Mouse (Mus musculus) kidney, embryonic 14.5 days (tissue): ENCODE data around the gene Ccdc13. TPM values are rescaled to one million over a fixed set of nuclear protein-coding genes. Genes with fewer than 3 reads are reported as not detected.

Experiments
- ATAC-seq: fragments of 200-750 bp; cut with Nextera tagmentation; 2 replicates; pipeline ENCODE4 v1.8.0; 2017; ENCODE audit warnings: moderate number of reproducible peaks, mild to moderate bottlenecking, moderate TSS enrichment, moderate library complexity; ENCODE audit not compliant: low FRiP score, low TSS enrichment
- H3K27ac ChIP-seq: fragments of 300-500 bp; sonication (generic); 2 replicates; pipeline ENCODE4 v1.5.1; 2014; ENCODE audit warnings: low read depth, mild to moderate bottlenecking, low read length, moderate library complexity, mixed read lengths
- H3K27me3 ChIP-seq: fragments of 300-500 bp; sonication (generic); 2 replicates; pipeline ENCODE4 v1.6.1; 2014; ENCODE audit warnings: mild to moderate bottlenecking, low read length; ENCODE audit not compliant: control insufficient read depth, insufficient read depth
- H3K36me3 ChIP-seq: fragments of 300-500 bp; sonication (generic); 2 replicates; pipeline ENCODE4 v1.6.1; 2014; ENCODE audit warnings: low read length, mixed read lengths; ENCODE audit not compliant: control insufficient read depth, insufficient read depth
- H3K4me1 ChIP-seq: fragments of 300-500 bp; sonication (generic); 2 replicates; pipeline ENCODE4 v1.6.1; 2014; ENCODE audit warnings: low read length, mixed read lengths; ENCODE audit not compliant: control insufficient read depth, insufficient read depth
- H3K4me2 ChIP-seq: fragments of 300-500 bp; sonication (generic); replicated peaks from 2 replicates; pipeline ENCODE4 v1.6.1; 2014; ENCODE audit warnings: low read depth, mild to moderate bottlenecking, low read length
- H3K4me3 ChIP-seq: fragments of 300-500 bp; sonication (generic); 2 replicates; pipeline ENCODE4 v1.5.1; 2014; ENCODE audit warnings: mild to moderate bottlenecking, low read length
- H3K9ac ChIP-seq: fragments of 300-500 bp; sonication (generic); 2 replicates; pipeline ENCODE4 v1.6.1; 2014; ENCODE audit warnings: low read depth, mild to moderate bottlenecking, low read length, moderate library complexity
- H3K9me3 ChIP-seq: fragments of 300-500 bp; sonication (generic); 2 replicates; pipeline ENCODE4 v1.6.1; 2016; ENCODE audit warnings: low read length; ENCODE audit not compliant: control insufficient read depth
- WGBS: fragments of 180-500 bp; shearing (Covaris S2); extraction: QIAGEN DNeasy Blood & Tissue Kit; methylation state at CpG from one replicate; pipeline ENCODE4 v1.1.7; 2014; 5-methylcytosine and 5-hydroxymethylcytosine counted together
- polyA plus RNA-seq: library from polyadenylated mRNA; unstranded; fragments of >200 nt; fragmentation: Nextera tagmentation; extraction: Ambion mirVana; gene quantifications from 2 replicates; pipeline ENCODE4 v1.2.1, GENCODE M21; 2014

The Ccdc13 gene
- polyA plus RNA-seq, 1 experiment from 2014 or later: 0.16 TPM

GRCm38 (mm10) chr9:121798887-121799520 is 40.3 kb downstream of the Ccdc13 start:
- 55% methylated on average over 5 of the region's 6 CpGs for WGBS
- Histone ChIP-seq H3K4me1 (no peaks in the 10 kb centered on the region), H3K9me3 (no peaks in the 10 kb centered on the region), H3K9ac (no peak overlapping the region), H3K4me3 (no peak overlapping the region), H3K36me3 (no peaks in the 10 kb centered on the region), H3K4me2 (no peak overlapping the region), H3K27ac (no peak overlapping the region), H3K27me3 (no peaks in the 10 kb centered on the region)
- ATAC-seq: no peak

GRCm38 (mm10) chr9:121797722-121798121 is 41.5 kb downstream of the Ccdc13 start:
- H3K9ac ChIP-seq: no peak overlapping the region
- no peak for ATAC-seq
- no peak overlapping the region for H3K27ac ChIP-seq
- H3K4me1 ChIP-seq: no peaks in the 10 kb centered on the region
- peak overlapping the region; percentile 15; the same call in 1 of the 2 replicates for H3K4me2 ChIP-seq
- H3K9me3 ChIP-seq: no peaks in the 10 kb centered on the region
- no peaks in the 10 kb centered on the region for H3K27me3 ChIP-seq
- 13% methylated on average over 12 of the region's 12 CpGs for WGBS
- no peaks in the 10 kb centered on the region for H3K36me3 ChIP-seq
- no peak overlapping the region for H3K4me3 ChIP-seq

DNA sequence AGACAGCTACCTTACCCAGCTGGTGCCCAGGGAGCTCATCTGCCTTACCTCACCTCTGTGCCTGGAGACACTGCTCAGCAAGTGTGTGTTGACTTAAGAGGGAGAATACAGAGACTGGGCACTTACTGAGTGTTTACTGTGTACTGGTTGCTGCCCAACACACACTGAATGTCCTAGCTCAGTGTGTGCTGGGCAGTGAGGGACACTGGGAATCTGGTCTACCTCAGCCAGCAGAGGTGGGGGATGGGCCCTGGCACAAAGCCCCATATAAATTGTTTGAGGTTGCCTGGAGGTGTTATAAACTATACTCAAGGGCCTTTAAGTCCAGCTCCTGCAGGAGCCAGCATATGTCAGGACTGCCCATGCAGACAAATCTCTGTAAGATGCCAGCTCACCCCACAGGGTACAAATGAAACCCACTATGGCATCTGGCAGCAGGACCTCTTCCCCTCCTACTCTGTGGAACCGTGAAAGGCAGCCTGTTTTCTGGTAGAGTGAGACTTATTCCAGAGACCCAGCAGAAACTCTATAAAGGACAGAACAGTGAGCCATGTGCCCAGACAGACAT is 44.2 kb downstream of the Ccdc13 start:
- Histone ChIP-seq H3K9me3 (no peaks in the 10 kb centered on the region), H3K4me1 (peaks cover 11% of the 10 kb centered on the region), H3K4me3 (no peak overlapping the region), H3K27me3 (no peaks in the 10 kb centered on the region), H3K9ac (no peak overlapping the region), H3K36me3 (no peaks in the 10 kb centered on the region), H3K4me2 (no peak overlapping the region), H3K27ac (no peak overlapping the region)
- ATAC-seq: no peak
- WGBS: 52% methylated on average over 1 of the region's 1 CpGs

- ATAC-seq: peak; percentile 48
- Histone ChIP-seq H3K9me3 (no peaks in the 10 kb centered on the region), H3K27me3 (no peaks in the 10 kb centered on the region), H3K9ac (no peak within 1 kb of the TSS), H3K4me2 (no peak within 1 kb of the TSS), H3K4me3 (no peak within 1 kb of the TSS), H3K4me1 (peaks cover 11% of the 10 kb centered on the region), H3K27ac (no peak within 1 kb of the TSS), H3K36me3 (no peaks in the 10 kb centered on the region)
- 36% methylated on average over 23 of the region's 24 CpGs for WGBS
Observed at GRCm38 (mm10) chr9:121791757-121792521, 47.3 kb downstream of the Ccdc13 start, which contains the start of gene Hhatl. TSS of gene Hhatl (minus strand) at chr9:121792507.

DNA sequence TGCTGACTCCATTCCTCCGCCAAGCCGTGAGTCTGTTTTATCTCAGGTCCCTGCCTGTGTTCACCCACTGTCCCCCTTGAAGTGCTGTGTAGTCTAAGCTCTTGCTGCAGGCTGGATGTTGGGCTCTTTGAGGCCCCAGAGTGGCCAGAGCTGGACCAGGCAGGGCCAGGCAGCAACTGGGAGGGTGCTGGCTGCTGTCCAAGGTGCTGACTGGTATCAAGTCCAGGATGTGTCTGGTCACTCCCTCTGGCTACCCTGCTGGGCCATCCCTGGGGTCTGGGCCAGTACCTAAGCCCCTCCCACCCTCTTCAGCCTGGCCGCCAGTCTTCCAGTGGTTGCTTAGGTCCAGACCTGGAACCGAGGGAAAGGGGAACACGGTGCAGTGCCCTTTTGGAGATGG is 48.1 kb downstream of the Ccdc13 start:
- no peaks in the 10 kb centered on the region for H3K9me3 ChIP-seq
- no peak overlapping the region for H3K4me2 ChIP-seq
- H3K9ac ChIP-seq: no peak overlapping the region
- H3K27me3 ChIP-seq: no peaks in the 10 kb centered on the region
- no peaks in the 10 kb centered on the region for H3K36me3 ChIP-seq
- peaks cover 11% of the 10 kb centered on the region for H3K4me1 ChIP-seq
- H3K27ac ChIP-seq: no peak overlapping the region
- ATAC-seq: peak; percentile 84
- no peak overlapping the region for H3K4me3 ChIP-seq
- WGBS: 18% methylated on average over 5 of the region's 5 CpGs

- no peak overlapping the region for H3K4me3 ChIP-seq
- H3K4me1 ChIP-seq: peaks cover under 1% of the 10 kb centered on the region
- H3K36me3 ChIP-seq: no peaks in the 10 kb centered on the region
- no peak overlapping the region for H3K9ac ChIP-seq
- 80% methylated on average over 2 of the region's 2 CpGs for WGBS
- H3K27ac ChIP-seq: no peak overlapping the region
- ATAC-seq: no peak
- no peaks in the 10 kb centered on the region; the same call in 1 of the 2 replicates for H3K27me3 ChIP-seq
- no peaks in the 10 kb centered on the region for H3K9me3 ChIP-seq
- H3K4me2 ChIP-seq: no peak overlapping the region
Observed at GRCm38 (mm10) chr9:121786359-121786758, 52.9 kb downstream of the Ccdc13 start.

DNA sequence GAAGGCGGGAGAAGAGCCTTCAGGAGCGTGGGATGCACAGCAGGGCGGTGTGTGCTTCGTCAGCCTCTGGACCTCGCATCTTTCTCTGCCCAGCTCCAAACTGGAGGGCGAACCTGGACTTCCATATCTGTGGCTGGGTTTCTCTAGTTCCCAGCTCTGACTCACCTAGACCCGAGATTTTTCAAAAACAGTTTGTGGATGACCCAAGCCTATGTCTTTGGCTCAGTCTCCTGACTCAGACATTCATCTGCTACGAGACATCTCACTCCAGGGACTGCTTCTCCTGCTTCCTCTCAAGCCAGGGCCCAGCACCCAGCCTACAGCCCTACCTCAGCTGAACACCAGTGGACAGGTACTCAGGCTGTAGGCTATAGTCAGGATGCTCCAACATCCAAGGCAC is 54.0 kb downstream of the Ccdc13 start:
- ATAC-seq: no peak
- Histone ChIP-seq H3K9me3 (no peaks in the 10 kb centered on the region), H3K27me3 (no peaks in the 10 kb centered on the region; the same call in 1 of the 2 replicates), H3K36me3 (no peaks in the 10 kb centered on the region), H3K4me2 (no peak overlapping the region), H3K4me3 (no peak overlapping the region), H3K4me1 (no peaks in the 10 kb centered on the region), H3K27ac (no peak overlapping the region), H3K9ac (no peak overlapping the region)
- WGBS: 88% methylated on average over 8 of the region's 8 CpGs

DNA sequence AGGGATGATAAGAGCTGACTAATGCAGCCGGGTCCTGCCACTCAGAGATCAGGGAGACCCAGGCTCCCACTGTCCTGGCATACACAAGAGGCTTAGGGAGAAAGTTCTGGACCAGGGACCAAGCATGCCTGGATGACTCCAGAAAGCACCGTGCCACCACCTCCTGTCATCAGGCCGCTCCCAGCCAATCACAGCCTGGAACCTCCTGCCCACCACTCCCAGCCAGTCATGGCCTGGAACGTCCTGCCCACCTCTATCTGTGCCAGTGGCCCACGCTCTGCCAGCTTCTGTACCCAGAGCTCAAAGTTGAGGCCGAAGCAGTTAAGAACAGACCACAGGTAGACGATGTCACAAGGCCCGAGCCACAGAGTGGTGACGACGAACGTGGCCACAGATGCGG is 54.5 kb downstream of the Ccdc13 start:
- no peak overlapping the region for H3K4me3 ChIP-seq
- no peaks in the 10 kb centered on the region for H3K36me3 ChIP-seq
- no peaks in the 10 kb centered on the region; the same call in 1 of the 2 replicates for H3K27me3 ChIP-seq
- ATAC-seq: no peak
- no peaks in the 10 kb centered on the region for H3K4me1 ChIP-seq
- no peak overlapping the region for H3K4me2 ChIP-seq
- H3K9ac ChIP-seq: no peak overlapping the region
- 90% methylated on average over 12 of the region's 12 CpGs for WGBS
- H3K9me3 ChIP-seq: no peaks in the 10 kb centered on the region
- H3K27ac ChIP-seq: no peak overlapping the region
